Mouse (Mus musculus): ENCODE measurements around the gene Aftph.

The Aftph gene

DNA sequence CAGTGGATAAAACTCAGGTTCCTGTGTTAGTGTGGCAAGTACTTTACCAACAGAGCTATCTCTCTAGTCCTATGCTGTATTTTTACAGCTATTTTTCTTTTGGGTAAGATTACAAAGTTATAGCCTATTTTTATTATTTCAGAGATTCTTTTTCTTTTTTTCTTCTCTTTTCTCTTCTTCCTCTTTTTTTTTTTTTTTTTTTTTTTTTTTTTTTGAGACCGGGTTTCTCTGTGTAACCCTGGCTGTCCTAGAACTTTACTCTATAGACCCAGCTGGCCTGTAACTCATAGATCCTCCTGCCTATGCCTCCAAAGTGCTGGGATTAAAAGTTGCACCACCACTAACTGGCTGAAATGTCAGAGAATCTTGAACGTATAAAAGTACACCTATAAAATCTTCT, 13.3 kb downstream of the Aftph start:
- no peak for DNase-seq (ENCODE audit: low read depth, low spot score)

DNA sequence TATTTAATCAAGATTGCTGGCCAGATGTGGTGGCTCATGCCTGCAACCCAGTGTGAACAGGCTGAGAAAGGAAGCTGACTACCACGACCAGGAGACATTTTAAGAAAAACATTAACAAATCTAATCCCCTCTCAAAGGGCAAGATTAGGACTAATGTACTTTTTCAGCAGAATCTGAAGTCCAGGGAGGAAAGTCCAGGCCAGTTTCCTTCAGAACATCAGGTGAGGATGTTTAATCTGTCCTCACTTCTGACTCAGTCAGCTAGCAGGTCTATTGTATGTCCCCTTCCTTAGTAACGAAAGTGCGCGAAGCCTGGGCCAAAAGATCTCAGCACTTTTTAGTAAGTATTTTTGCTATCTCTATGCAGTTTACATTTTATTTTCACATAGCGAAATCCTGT, 17.8 kb downstream of the Aftph start:
- DNase-seq (ENCODE audit: low read depth, low spot score) = no peak

DNA sequence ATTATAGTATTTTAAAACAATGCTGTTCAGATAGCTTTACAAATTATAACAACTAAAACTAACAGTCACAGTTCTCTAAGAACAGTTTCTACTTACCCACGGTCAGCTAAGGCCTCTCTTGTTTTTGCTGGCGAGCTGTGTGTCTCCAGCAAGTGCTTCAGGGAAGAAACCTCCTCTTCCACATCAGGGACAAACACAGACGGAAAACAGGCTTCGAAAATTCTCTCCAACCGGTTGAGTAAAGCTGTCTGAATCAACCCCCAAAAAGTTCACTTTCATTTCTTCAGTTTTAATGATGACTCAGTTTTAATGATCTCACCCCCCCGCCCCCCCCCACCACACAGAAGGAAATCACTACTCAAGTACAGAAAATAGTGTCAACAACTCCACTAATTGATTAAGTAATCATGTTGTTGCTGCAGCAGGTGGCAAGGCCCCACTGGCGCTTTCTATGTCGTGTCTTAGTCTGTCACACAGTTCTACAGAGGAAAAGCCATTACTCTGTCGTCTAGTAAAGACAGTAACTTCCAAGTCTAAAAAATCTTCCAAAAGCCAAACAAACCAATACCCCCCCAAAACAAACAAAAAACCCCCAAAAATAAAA, 29.2 kb downstream of the Aftph start:
- DNase-seq (ENCODE audit: low read depth, low spot score) = no peak

DNA sequence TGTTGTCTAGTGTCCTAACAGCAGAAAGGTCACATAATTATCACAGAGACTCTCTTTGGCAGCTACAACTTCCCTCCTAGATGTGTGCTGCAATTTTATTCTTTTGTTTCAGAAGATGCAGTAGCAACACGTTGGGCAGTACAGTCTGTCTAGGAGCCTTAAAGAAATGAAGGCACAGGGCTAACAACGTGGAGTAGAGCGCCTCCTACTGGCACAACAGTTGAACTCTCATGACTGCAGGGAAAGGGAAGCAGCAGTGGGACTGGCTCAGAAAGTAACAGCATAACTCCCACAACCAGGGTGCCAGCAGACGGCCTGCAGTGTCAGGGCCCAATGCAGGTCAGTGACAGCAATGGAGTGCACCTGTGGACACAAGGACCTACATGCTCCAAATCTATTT, 50.4 kb downstream of the Aftph start:
- DNase-seq (ENCODE audit: low read depth, low spot score) = peak; percentile 81

DNA sequence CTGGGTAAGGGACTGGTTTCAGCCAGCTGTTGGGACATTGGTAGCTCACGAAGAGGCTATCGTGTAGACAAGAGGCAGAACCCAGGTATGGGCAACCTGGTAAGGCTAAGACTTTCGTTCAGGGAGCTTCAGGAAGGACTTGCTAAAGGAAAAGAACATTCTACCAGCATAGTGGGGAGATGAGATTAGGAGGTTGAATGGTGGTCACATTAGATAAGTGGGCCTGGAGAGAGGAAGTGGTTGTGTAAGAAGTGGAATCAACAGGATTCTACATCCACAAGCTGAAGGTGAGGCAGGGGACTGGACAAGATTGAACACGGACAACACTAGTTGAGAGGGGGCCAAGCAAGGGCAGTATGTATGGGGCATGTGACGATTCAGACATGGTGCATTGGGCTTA, 59.7 kb downstream of the Aftph start:
- DNase-seq (ENCODE audit: low read depth, low spot score) = no peak

DNA sequence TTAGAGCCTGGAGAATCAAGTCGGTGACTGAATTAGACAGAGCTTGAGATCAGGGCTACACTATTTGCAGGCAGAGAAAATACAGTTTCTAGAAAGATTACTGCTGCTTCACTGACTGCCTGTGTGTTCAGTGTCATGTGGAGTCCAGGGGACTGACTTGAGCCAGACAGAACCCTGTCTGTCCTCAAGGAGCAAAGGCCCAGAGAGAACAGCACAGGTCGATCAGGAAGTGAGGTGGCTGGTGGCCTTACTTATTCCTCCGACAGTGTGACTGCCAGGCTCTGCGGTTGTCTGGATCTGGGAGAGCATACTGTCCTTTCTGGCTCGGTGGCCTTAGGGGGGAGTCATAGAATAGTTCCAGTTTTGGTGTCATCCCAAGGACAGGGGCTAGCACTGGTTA, 60.6 kb downstream of the Aftph start:
- no peak for DNase-seq (ENCODE audit: low read depth, low spot score)

DNA sequence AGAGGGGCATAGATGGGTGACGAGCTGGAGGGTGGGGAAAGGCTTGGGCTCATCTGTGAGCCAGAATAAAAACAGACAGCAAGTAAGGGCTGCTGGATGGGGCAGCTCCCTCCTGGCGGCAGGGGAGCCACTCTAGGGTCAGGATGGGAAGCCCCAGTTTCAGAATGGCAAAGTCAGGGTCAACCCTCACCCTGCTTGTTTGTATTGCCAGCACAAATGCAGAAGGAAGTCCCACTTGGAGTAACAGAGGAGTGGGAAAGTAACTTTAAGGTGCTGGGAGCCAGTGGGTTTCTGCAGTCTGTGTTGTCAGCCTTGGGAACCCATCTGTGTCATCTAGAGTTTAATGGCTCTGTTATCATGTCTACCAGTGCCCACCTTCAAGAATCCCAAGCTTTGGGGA, 62.0 kb downstream of the Aftph start:
- DNase-seq (ENCODE audit: low read depth, low spot score) = no peak

DNA sequence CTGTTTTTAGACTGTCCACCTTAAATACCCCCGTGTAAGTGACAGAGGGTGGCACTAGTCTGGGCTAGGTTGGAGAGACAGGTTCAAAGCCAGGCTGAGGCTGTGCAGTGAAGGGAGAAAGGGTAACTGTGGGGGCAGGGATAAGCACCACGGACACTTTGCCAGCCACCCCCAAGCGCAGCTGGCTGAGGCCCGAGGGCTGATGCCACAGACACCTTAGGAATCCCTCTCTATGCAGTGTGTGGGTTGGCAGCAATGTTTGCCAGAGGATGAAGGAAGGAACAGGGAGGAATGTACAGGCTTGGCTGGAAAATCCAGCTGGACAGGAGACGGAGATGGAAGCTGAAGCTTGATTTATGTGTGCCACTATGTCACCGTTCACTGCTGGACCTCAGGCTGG, 68.9 kb downstream of the Aftph start:
- DNase-seq (ENCODE audit: low read depth, low spot score) = no peak

DNA sequence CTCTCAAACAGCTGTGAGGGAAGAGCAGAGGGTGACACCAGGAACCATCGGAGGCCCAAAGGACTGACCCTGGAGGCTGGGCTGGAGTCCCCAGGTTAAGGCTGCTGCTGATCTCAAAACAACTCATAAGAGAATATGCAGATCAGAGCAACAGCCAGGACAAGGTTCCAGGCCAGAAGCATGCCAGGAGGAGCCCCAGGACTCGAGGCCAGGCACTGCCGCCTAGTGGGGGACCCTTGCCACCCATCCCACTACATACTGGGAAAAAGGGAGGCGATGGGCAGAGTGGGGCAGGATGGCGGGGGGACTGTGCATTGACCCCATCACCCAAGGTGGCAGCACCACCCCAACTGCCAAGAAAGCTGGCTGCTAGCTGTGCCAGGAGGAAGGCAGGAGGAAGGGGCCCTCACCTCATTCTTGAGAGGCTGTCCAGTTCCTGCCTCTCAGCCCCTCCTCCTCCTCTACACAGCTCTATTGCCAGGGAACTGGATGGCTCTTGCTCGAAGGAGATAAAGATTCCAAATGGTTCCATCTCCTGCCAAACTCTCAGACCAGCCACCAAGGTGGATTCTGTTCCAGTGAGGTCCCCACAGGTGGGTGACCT, 69.5 kb downstream of the Aftph start:
- DNase-seq (ENCODE audit: low read depth, low spot score) = no peak

DNA sequence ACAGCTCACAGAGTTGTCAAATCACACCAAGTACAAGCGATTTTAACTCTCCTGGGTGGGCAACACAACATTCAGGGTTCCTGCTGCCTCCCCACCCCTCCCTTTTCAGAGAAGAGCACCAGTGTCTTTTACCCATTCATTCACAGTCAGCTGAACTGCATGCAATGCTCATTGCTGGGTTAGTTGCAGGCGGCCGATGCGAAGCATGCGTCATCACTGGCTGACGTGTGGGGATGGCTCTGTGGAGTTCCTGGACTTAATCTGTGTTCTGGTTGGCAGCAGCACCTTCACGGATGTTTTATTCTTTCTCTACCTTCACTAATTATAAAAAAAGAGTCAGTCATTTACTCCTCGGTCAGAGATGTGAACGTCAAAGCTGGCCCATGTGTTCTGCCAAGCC, 76.5 kb downstream of the Aftph start:
- no peak for DNase-seq (ENCODE audit: low read depth, low spot score)

DNA sequence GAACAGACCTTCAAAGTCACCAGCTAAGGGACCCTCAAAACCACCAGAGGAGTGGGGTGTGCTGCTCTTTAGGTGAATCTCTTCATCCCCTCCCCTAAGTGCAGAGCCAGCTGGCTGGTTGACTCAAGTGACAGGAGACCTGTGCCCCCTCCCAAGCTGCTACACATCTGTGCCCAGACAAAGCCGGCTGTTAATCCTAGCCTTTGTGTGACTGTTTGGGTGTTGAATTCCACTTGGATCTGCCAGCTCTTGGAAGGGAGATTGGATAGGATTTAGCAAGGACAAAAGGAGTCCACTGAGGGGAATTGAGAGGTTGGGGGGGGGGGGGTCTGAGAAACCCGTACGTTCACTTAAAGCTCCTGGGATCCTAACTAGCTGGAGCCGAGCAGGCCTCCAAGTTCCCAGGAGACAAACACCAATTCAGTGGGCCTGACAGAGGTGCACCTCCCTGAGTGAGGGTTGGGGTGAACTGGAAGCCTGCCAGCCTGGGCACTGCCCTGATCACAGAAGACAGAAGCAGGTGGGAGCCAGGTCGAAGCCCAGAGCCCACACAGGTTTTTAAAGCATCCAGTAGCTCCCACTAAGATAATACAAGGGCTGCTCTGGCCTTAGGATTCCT, 77.7 kb downstream of the Aftph start:
- no peak for DNase-seq (ENCODE audit: low read depth, low spot score)

DNA sequence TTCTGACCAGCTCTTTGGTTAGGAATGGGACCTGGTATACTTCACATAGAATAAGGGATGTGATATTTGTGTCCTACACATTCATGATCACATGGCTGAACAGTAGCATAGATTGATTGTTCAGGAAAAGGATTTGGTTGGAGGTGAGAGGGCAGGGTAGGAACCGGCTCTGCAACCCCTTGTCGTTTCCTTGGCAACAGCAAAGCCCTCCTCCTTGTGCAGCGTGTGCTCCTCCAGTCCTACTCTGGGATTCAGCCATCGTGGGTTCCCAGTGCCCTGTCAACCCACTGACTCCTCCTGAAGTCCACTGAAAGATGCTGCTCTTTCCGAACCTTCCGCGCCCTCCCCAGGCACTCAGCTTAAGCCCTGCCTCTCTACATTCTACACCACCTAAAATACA, 78.6 kb downstream of the Aftph start:
- DNase-seq (ENCODE audit: low read depth, low spot score) = no peak

DNA sequence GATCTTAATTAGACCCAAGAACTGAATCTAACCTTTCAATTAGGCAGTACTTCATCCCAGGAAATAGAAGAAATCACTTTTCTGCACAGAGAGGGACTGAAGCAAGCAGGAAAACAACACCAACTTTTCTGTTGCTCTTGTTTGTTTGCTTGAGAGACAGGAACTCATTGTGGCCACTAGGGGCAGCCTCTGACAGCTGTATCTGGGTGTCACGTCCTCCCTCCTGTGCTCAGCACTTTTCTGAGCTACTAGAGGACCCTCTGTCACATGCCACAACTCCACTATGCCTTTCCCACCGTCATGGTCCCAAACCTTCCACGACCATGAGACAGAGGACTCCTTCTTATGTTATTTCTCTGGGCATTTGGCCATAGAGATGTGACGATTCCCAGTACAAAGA, 79.7 kb downstream of the Aftph start:
- DNase-seq (ENCODE audit: low read depth, low spot score) = peak; percentile 81

DNA sequence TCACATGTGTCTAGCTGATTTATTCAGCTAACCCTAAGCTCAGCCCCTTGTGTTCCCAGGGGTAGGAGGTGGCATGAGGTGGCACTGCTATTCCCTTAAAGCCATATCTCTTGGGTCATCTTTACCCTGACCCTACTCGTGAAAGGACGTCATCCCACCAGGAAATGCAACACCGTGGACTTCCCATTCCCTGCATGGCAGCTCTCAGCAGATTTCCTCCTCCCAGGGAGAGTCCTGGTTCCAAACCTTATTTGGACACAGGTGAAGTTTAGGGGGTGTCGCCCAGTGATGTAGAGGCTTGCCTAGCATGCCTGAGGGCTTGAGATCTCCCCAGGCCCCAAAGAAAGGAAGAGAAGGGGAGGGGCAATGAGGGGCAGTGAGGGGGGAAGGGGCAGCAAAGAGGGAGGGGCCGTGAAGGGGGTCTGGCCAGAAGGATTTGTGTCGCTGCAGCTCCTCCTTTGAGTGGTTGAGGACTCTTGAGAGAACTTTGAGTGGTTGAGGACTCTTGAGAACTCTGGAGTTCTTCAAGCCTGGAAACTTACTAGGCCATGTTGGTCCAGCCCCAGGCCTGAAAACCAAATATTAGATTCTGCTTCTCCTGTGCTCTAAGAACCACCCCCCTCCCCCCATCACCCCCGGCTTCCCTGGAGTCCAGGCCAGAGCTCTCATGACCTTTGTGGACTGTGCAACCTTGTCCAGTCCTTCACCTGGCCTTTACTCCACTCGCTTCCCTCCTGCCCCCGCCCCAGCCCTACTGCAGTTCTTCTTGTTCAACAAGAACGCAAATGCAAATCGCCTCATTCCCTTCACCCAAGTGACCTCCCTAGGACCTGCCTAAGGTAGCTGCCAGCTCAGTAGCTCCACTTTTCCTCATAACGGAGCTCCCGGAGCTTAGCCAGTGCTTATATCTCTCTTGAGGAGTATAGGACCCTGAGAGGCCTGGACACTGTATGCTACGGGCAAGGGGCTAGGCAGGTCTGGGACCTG, 81.0 kb downstream of the Aftph start:
- peak; percentile 50 for DNase-seq (ENCODE audit: low read depth, low spot score)

DNA sequence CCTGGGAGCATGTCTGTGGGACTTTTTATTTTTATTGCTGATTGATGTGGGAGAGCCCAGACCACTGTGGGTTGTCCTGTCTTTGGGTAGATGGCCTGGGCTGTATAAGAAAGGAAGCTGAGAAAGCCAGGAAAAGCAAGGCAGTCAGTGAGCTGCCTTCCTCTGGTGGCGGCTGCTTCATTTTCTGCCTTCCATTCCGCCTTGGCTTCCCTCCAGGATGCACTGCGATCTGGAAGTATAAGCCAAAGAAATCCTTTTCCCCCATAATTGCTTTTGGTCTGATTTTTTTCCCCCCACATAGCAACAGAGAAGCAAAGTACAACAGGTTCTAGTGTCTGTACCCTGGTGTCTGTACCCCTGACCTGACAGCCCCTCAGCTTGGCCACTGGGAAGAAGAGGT, 82.3 kb downstream of the Aftph start:
- no peak for DNase-seq (ENCODE audit: low read depth, low spot score)

DNA sequence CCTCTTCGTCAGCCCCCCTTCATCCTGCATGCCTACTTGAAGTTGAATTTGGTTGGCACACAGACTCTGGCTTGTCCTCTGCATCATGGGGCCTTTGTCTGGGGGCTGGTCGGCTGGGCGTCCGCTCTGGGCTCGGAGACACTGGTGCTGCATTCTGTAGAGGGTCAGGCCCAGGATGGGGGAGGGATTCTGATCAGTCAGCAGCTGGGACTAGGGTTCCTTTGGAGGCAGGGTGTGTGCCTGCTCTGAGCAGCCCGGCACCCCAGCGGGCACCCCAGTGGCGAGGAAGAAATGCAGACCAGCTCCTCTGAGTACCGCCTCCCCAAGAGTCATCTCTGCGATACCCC, 84.7 kb downstream of the Aftph start:
- DNase-seq (ENCODE audit: low read depth, low spot score) = no peak

DNA sequence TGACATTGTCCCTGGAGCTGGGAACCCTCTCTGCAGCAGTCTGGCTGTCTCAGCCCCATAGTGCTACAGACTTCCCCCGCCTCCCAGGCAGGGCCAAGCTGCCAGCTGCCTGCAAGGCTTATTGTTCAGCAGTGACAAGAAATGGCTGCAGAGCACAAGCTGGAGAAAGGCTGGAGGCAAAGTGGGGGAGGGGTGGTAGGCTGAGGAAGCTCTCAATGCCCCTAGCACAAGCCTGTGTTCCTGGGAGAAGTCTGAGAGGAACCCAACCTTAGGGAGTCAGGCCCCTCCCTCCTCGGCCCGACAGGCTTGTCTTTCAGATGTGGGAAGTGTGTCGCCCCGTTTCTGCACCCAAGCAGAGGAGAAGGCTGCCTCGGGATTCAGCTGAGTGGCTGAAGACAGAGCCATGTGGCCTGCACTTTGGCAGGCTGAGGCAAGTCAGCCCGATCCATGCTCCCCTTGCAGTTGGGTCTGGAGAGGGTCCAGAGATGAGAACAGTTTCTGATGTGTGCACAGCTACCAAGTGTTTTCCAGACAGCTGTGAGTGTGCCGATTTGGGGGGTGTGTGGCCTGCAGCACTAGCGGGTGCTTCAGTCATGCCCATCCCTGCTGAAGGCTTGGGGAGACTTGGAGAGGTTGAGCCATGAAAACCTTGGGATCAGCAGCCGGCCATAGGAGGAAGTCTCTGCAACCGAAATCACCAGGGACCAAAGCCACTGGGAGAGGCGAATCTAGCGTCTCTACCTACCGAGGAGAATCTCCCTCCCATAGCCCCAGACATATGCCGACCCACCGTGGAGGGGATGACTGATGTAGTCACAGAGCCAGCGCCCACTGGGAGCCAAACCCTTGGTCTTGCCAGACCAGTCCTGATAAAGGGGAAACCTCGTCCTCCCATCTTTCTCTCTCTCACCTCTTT, 85.3 kb downstream of the Aftph start:
- DNase-seq (ENCODE audit: low read depth, low spot score) = peak; percentile 87

DNA sequence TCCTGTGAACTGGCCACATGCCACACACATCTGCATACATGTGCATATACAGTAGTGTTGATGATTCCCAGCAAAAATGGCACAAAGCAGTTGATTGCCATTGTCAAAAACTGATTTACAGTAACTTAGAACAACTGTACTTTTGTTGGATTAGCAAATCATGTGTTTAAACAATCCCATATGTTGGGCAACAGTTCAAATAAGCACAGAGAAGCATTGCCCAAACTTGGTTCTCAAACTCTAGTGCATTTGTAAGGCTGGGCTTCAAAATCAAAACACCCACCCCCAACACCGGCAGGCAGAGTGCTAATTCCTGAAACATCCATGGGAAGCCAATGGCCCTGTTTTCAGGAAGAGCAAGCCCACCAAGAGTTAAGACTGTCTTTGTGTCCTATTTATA, 90.2 kb downstream of the Aftph start:
- DNase-seq (ENCODE audit: low read depth, low spot score) = no peak

DNA sequence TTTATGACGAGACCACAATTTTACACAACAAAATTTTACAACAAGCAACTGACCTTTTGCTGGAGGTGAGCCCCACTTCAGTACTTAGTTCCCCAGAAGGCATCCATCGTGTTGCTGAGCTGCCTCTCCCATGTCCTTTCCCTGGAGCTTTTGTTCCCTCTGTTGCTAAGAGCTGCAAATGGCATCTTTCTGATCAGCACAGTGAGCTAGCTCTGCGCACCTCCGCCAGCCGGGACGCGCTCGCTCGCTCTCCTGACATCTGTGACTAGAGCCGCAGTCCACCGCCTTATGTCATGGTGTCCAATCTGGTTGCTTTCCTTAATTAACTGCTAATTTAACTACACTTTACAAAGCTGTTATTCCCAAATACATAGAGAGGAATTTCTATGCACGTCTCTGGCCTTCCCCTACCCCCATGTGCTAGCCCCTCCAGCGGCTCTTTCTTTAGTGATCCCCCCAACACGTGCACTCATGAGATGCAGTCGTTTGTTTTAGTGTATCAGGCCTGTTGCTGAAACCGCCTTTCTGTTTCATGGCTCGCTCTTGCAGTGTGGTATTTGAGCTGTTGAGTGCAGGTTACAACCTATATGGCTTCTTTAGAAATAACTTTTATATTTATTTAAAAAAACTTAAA, 91.3 kb downstream of the Aftph start:
- DNase-seq (ENCODE audit: low read depth, low spot score) = peak; percentile 59

DNA sequence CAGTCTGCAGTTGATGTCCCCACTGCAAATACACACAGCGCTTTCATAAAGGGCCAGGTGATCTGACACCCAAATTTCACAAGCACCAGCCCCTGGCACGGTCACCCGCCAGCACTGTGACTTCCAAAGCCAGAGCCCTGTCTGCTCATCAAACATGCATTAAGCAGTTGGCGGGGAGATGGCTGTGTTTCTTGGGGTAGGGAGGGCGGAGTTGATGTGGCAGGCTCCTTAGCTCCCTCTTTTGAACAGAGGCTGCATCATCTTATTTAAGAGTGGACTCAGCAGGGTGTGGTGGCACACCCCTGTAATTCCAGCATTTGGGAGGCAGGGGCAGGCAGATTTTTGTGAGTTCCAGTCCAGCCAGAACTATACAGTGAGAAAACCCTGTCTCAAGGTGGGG, 91.9 kb downstream of the Aftph start:
- peak; percentile 86 for DNase-seq (ENCODE audit: low read depth, low spot score)

All from ES-CJ7 (cell line).